Mouse (Mus musculus): ENCODE measurements around the gene Rerg. TPM values are rescaled to one million over a fixed set of nuclear protein-coding genes. Genes with fewer than 3 reads are reported as not detected.

The Rerg gene
- polyA plus RNA-seq (2015; fragmentation: Nextera tagmentation; extraction: Ambion mirVana) = 4.9 and 5.5 TPM in 2 replicates

DNA sequence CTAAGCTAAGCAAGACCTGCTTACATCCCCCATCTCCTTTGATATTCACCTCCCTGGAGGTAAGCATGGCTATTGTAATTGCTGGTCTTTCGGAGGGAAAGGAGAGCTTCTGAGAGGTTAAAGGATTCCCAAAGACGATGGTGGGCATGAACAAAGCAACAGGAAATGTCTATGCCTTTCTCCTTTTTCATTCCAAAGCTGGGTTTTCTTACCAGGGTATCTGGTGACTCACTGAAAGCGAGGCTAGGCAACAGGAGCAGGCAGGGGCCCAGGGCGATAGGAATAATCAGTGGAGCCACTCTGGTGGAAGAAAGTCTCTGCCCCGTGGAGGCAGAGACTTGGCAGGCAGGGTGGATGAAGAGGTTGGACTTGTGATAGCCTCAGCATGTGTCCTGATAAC lies at the start of gene Rerg:
Gene Rerg (minus strand): TSS at position 272 of the 400 bp plus-strand sequence.
- ATAC-seq (replicated peaks; ENCODE audit: extremely low read depth, insufficient read depth, low FRiP score) = no peak
- Histone ChIP-seq H3K36me3 (ENCODE audit: control insufficient read depth, insufficient read depth) (no peaks in the 10 kb centered on the region), H3K27me3 (ENCODE audit: control insufficient read depth, insufficient read depth, low read length) (peaks cover 10% of the 10 kb centered on the region), H3K4me3 (ENCODE audit: low read length) (peak within 1 kb of the TSS; percentile 53), H3K27ac (ENCODE audit: low read length) (no peak within 1 kb of the TSS), H3K9ac (ENCODE audit: low read length) (peak within 1 kb of the TSS; percentile 69), H3K4me2 (ENCODE audit: low read depth, low read length) (peak within 1 kb of the TSS; percentile 77), H3K9me3 (replicated peaks; ENCODE audit: control insufficient read depth, low read length) (no peaks in the 10 kb centered on the region), H3K4me1 (ENCODE audit: control insufficient read depth, insufficient read depth, low read length) (peaks cover 3% of the 10 kb centered on the region; the same call in 1 of the 2 replicates)
- WGBS = 29% methylated on average over 5 of the region's 5 CpGs

DNA sequence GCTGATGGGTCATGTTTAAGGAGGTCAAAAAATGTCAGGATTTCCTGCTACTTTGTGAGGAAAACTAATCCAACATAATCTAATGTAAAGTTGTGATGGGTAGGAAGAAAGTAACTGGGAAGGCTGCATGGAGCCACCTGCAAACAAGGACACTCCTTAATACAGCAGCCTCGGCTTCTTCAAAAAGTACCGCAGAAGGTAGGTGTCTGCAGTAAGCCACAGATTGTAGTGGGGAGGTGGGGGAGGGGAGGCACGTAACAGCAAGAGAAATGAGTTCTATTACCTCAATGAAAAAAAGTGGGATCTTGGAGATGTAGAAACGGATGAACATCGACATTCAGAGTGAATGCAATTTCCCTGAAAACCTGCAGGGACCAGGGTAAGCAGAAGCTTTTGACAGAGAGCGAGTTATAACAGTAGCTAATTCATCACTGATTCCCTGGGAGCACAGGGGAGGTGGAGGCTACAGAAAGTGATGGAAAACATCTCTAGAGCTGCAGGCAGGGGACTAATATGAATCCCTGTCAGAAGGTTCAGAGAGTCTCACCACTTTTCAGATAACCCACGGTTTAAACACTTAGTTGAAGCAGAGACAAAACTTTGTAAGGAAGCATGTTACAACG lies 47.7 kb upstream of the Rerg start:
- ATAC-seq (replicated peaks; ENCODE audit: extremely low read depth, insufficient read depth, low FRiP score) = no peak
- WGBS = 75% methylated on average over 8 of the region's 8 CpGs
- Histone ChIP-seq H3K27me3 (ENCODE audit: control insufficient read depth, insufficient read depth, low read length) (no peaks in the 10 kb centered on the region), H3K9ac (ENCODE audit: low read length) (no peak overlapping the region), H3K4me1 (ENCODE audit: control insufficient read depth, insufficient read depth, low read length) (no peaks in the 10 kb centered on the region), H3K4me2 (ENCODE audit: low read depth, low read length) (no peak overlapping the region), H3K36me3 (ENCODE audit: control insufficient read depth, insufficient read depth) (no peaks in the 10 kb centered on the region), H3K4me3 (ENCODE audit: low read length) (no peak overlapping the region), H3K27ac (ENCODE audit: low read length) (no peak overlapping the region), H3K9me3 (replicated peaks; ENCODE audit: control insufficient read depth, low read length) (no peaks in the 10 kb centered on the region)

DNA sequence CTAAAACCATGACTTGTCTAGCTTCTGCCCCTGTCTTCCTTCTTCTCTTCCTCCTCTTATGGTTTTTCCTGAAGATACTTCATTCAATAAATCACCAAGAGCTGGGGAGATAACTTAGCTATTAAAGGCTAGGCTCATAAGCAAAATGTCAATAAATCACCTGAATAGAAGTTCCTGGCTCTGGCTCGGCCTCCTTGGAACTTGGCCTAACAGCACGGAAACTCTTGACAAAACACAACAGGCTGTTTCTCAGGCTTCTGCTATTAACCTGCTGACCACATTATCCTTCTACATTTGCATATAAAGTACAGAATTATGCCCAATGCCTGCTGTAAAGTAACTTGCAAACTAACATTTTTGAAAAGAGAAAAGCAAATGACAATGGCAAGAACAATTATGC lies 41.1 kb upstream of the Rerg start:
- Histone ChIP-seq H3K9ac (ENCODE audit: low read length) (no peak overlapping the region), H3K4me2 (ENCODE audit: low read depth, low read length) (no peak overlapping the region), H3K4me3 (ENCODE audit: low read length) (no peak overlapping the region), H3K27ac (ENCODE audit: low read length) (no peak overlapping the region), H3K9me3 (replicated peaks; ENCODE audit: control insufficient read depth, low read length) (no peaks in the 10 kb centered on the region), H3K4me1 (ENCODE audit: control insufficient read depth, insufficient read depth, low read length) (peaks cover 10% of the 10 kb centered on the region), H3K27me3 (ENCODE audit: control insufficient read depth, insufficient read depth, low read length) (no peaks in the 10 kb centered on the region), H3K36me3 (ENCODE audit: control insufficient read depth, insufficient read depth) (no peaks in the 10 kb centered on the region)
- WGBS = 74% methylated on average over 2 of the region's 2 CpGs
- ATAC-seq (replicated peaks; ENCODE audit: extremely low read depth, insufficient read depth, low FRiP score) = no peak

DNA sequence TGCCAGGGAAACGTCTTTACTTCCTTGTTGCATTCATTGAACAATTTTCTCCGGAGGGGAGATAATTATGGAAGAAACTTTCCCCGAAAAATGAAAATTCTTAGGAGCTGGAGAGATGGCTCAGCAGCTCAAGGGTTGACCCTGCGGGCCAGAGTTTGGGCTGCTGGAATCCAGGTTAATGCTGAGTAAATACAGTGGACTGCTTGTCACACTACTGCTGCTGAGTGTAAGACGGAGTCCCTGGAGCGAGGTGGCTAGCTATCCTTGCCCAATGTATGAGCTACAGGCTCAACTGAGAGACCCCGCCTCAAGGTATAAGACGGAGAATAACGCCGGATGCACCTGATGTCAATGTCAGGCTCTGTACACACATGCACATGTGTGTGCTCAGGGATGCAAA lies 40.7 kb upstream of the Rerg start:
- H3K27me3 ChIP-seq (ENCODE audit: control insufficient read depth, insufficient read depth, low read length) = no peaks in the 10 kb centered on the region
- no peak overlapping the region for H3K9ac ChIP-seq (ENCODE audit: low read length)
- H3K27ac ChIP-seq (ENCODE audit: low read length) = no peak overlapping the region
- no peak for ATAC-seq (replicated peaks; ENCODE audit: extremely low read depth, insufficient read depth, low FRiP score)
- H3K36me3 ChIP-seq (ENCODE audit: control insufficient read depth, insufficient read depth) = no peaks in the 10 kb centered on the region
- no peak overlapping the region for H3K4me3 ChIP-seq (ENCODE audit: low read length)
- no peak overlapping the region for H3K4me2 ChIP-seq (ENCODE audit: low read depth, low read length)
- WGBS = 93% methylated on average over 10 of the region's 10 CpGs
- peaks cover 10% of the 10 kb centered on the region for H3K4me1 ChIP-seq (ENCODE audit: control insufficient read depth, insufficient read depth, low read length)
- H3K9me3 ChIP-seq (replicated peaks; ENCODE audit: control insufficient read depth, low read length) = no peaks in the 10 kb centered on the region

DNA sequence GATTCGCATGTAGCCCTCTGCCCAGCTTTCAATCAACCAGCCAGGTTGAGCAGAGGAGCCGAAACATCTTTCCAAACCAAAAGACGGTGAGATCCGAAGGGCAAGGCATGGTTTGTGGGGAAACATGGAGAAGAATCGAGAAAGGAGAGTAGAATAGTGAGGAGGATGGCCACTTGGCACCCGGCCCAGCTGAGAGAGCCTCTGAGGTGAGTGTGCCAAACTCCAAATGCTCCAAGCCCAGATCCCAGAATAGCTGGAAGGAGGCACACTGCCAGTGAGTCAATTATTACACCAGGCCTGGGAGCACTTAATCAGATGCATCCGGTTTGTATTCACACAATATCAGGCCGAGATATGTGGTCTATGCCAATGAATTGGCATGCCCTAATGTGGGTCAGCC lies 39.7 kb upstream of the Rerg start:
- peak; percentile 77 for ATAC-seq (replicated peaks; ENCODE audit: extremely low read depth, insufficient read depth, low FRiP score)
- WGBS = 55% methylated on average over 8 of the region's 8 CpGs

DNA sequence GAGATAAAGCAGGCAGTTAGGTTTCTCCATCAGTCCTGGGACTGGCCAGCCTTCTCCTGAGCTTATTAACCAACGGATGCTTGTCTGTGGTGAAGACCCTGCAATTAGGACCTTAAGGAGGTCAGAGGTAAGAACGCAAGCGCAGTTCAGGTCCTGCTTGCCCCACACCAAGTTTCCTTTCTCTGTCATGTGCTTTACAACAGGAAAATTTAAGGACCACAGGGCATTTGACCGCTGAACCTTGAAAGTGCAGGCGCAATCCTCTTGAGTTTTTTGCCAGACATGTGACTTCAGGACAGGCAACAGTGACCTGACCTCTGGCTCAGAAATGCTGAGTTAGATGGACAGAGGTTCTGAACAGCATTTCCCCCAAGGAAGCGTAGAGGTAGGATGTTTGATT lies 36.8 kb upstream of the Rerg start:
- no peak overlapping the region for H3K27ac ChIP-seq (ENCODE audit: low read length)
- H3K4me2 ChIP-seq (ENCODE audit: low read depth, low read length) = no peak overlapping the region
- ATAC-seq (replicated peaks; ENCODE audit: extremely low read depth, insufficient read depth, low FRiP score) = no peak
- H3K9ac ChIP-seq (ENCODE audit: low read length) = no peak overlapping the region
- H3K4me1 ChIP-seq (ENCODE audit: control insufficient read depth, insufficient read depth, low read length) = peaks cover 10% of the 10 kb centered on the region
- H3K36me3 ChIP-seq (ENCODE audit: control insufficient read depth, insufficient read depth) = no peaks in the 10 kb centered on the region
- H3K27me3 ChIP-seq (ENCODE audit: control insufficient read depth, insufficient read depth, low read length) = no peaks in the 10 kb centered on the region
- H3K9me3 ChIP-seq (replicated peaks; ENCODE audit: control insufficient read depth, low read length) = no peaks in the 10 kb centered on the region
- no peak overlapping the region for H3K4me3 ChIP-seq (ENCODE audit: low read length)
- 95% methylated on average over 6 of the region's 6 CpGs for WGBS

More for the DNA sequence above, 39.7 kb upstream of the Rerg start:
- Histone ChIP-seq H3K9ac (ENCODE audit: low read length) (no peak overlapping the region), H3K4me2 (ENCODE audit: low read depth, low read length) (no peak overlapping the region), H3K4me1 (ENCODE audit: control insufficient read depth, insufficient read depth, low read length) (peaks cover 10% of the 10 kb centered on the region), H3K36me3 (ENCODE audit: control insufficient read depth, insufficient read depth) (no peaks in the 10 kb centered on the region), H3K9me3 (replicated peaks; ENCODE audit: control insufficient read depth, low read length) (no peaks in the 10 kb centered on the region), H3K4me3 (ENCODE audit: low read length) (no peak overlapping the region), H3K27ac (ENCODE audit: low read length) (no peak overlapping the region), H3K27me3 (ENCODE audit: control insufficient read depth, insufficient read depth, low read length) (no peaks in the 10 kb centered on the region)

DNA sequence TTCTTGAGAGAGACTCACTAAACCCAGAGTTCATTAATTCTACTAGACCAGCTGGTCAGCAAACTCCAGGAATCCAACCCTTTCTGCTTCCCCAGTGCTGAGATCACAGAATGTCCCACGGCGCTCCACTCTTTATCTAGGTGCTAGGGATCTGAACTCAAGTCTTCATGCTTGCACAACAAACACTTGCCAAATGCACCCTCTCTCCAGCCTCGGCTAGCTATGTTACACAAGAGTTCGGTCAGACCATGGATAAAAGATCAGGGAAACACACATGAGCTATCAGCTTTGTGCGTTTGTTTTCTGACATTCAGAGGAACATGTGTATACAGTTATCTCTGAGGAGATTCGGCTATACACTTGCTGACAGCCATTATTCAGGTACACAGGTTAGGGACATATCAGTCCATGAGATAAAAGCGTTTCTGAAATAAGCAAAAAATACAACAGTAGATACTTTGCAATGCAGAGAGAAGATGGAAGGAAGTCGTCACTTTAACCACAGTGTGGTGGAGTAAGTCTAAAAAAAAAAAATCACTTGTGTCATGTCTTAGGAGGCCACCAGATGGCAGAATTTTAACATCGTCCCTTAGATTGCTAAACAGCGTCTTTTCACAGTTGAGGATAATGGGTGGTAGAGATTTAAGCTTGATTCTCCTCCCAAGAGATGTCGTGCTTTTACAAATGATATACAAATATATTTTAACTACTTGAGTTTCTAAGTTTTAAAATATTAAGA lies 35.5 kb upstream of the Rerg start:
- Histone ChIP-seq H3K4me3 (ENCODE audit: low read length) (no peak overlapping the region), H3K27ac (ENCODE audit: low read length) (no peak overlapping the region), H3K4me2 (ENCODE audit: low read depth, low read length) (no peak overlapping the region), H3K9me3 (replicated peaks; ENCODE audit: control insufficient read depth, low read length) (no peaks in the 10 kb centered on the region), H3K36me3 (ENCODE audit: control insufficient read depth, insufficient read depth) (no peaks in the 10 kb centered on the region), H3K9ac (ENCODE audit: low read length) (no peak overlapping the region), H3K4me1 (ENCODE audit: control insufficient read depth, insufficient read depth, low read length) (peaks cover 10% of the 10 kb centered on the region), H3K27me3 (ENCODE audit: control insufficient read depth, insufficient read depth, low read length) (no peaks in the 10 kb centered on the region)
- WGBS = 51% methylated on average over 11 of the region's 11 CpGs
- no peak for ATAC-seq (replicated peaks; ENCODE audit: extremely low read depth, insufficient read depth, low FRiP score)

DNA sequence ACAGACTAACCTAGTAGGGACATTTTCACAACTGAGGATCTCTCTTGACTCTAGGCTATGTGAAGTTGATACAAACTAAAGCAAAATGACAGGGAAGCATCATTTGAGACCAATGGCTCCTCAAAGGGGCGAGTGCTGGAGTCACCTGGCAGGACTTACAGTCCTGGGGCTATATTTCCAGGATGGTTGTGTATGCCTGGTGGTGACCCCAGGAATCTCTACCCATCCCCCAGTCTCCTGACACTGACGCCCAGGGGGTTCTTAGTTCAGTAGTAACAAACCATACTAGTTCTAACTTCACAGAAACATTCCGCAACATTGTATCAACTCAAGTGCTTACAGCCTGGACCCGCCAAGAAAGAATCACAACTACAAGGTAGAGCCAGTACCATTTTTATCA lies 32.4 kb upstream of the Rerg start:
- Histone ChIP-seq H3K9ac (ENCODE audit: low read length) (no peak overlapping the region), H3K4me3 (ENCODE audit: low read length) (no peak overlapping the region), H3K27me3 (ENCODE audit: control insufficient read depth, insufficient read depth, low read length) (no peaks in the 10 kb centered on the region), H3K36me3 (ENCODE audit: control insufficient read depth, insufficient read depth) (no peaks in the 10 kb centered on the region), H3K27ac (ENCODE audit: low read length) (no peak overlapping the region), H3K9me3 (replicated peaks; ENCODE audit: control insufficient read depth, low read length) (no peaks in the 10 kb centered on the region), H3K4me2 (ENCODE audit: low read depth, low read length) (no peak overlapping the region), H3K4me1 (ENCODE audit: control insufficient read depth, insufficient read depth, low read length) (no peaks in the 10 kb centered on the region)
- WGBS = 77% methylated on average over 4 of the region's 4 CpGs
- no peak for ATAC-seq (replicated peaks; ENCODE audit: extremely low read depth, insufficient read depth, low FRiP score)

DNA sequence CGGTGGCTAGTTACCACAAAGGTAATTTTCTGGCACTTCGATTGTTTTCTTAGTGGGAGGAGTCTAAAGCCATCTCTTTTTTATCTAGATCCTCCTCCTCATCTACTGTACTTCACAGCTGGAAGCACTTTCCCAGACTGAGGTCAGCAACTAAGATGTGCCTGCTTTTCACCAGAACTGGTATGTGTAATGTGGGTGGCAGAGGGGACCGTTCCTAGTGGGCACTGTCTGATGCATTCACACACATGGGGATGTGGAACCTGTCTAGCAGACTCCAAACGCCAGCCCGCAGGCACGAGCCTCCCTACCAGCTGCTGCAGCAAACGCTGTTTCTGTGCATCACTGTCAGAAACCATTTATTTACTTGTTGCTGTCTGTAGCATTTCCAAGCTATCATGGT lies 31.3 kb upstream of the Rerg start:
- no peak overlapping the region for H3K4me3 ChIP-seq (ENCODE audit: low read length)
- no peaks in the 10 kb centered on the region for H3K4me1 ChIP-seq (ENCODE audit: control insufficient read depth, insufficient read depth, low read length)
- no peak overlapping the region for H3K9ac ChIP-seq (ENCODE audit: low read length)
- H3K36me3 ChIP-seq (ENCODE audit: control insufficient read depth, insufficient read depth) = no peaks in the 10 kb centered on the region
- no peak overlapping the region for H3K4me2 ChIP-seq (ENCODE audit: low read depth, low read length)
- H3K9me3 ChIP-seq (replicated peaks; ENCODE audit: control insufficient read depth, low read length) = no peaks in the 10 kb centered on the region
- no peak for ATAC-seq (replicated peaks; ENCODE audit: extremely low read depth, insufficient read depth, low FRiP score)
- H3K27ac ChIP-seq (ENCODE audit: low read length) = no peak overlapping the region
- no peaks in the 10 kb centered on the region for H3K27me3 ChIP-seq (ENCODE audit: control insufficient read depth, insufficient read depth, low read length)
- WGBS = 57% methylated on average over 7 of the region's 7 CpGs
